Mouse (Mus musculus) thymus, postnatal 4 days (tissue): Measurements from ENCODE around the gene Brinp2.

Experiments
- DNase-seq: peaks from one replicate; pipeline ENCODE4 v3.0.0; 2021

Gene Brinp2

GRCm38 (mm10) chr1:158285198-158285597 lies 70.9 kb downstream of the Brinp2 start:
- DNase-seq = no peak

GRCm38 (mm10) chr1:158283869-158284268 lies 72.3 kb downstream of the Brinp2 start:
- DNase-seq = no peak

- no peak for DNase-seq
Observed at GRCm38 (mm10) chr1:158272058-158272457, 84.1 kb downstream of the Brinp2 start.

- DNase-seq = peak; percentile 15
Observed at GRCm38 (mm10) chr1:158267020-158267571, 89.0 kb downstream of the Brinp2 start.

- no peak for DNase-seq
Observed at GRCm38 (mm10) chr1:158266293-158267019, 89.7 kb downstream of the Brinp2 start.

GRCm38 (mm10) chr1:158259516-158260235 lies 96.5 kb downstream of the Brinp2 start:
- no peak for DNase-seq

GRCm38 (mm10) chr1:158258685-158259292 lies 97.3 kb downstream of the Brinp2 start:
- DNase-seq = no peak

GRCm38 (mm10) chr1:158255912-158256680 lies 100.0 kb downstream of the Brinp2 start:
- DNase-seq = no peak

GRCm38 (mm10) chr1:158252682-158253222 lies 103.4 kb downstream of the Brinp2 start:
- DNase-seq = no peak

- DNase-seq = no peak
Observed at GRCm38 (mm10) chr1:158248266-158248665, 107.9 kb downstream of the Brinp2 start.

GRCm38 (mm10) chr1:158246476-158247153 lies 109.5 kb downstream of the Brinp2 start:
- DNase-seq = no peak

GRCm38 (mm10) chr1:158245486-158245885 lies 110.6 kb downstream of the Brinp2 start:
- DNase-seq = no peak

- DNase-seq = no peak
Observed at GRCm38 (mm10) chr1:158244016-158244415, 112.1 kb downstream of the Brinp2 start.

- no peak for DNase-seq
Observed at GRCm38 (mm10) chr1:158241848-158242556, 114.1 kb downstream of the Brinp2 start.

GRCm38 (mm10) chr1:158239841-158240240 lies 116.3 kb downstream of the Brinp2 start:
- no peak for DNase-seq

GRCm38 (mm10) chr1:158238722-158239121 lies 117.4 kb downstream of the Brinp2 start:
- DNase-seq = no peak

GRCm38 (mm10) chr1:158228687-158229224 lies 127.4 kb downstream of the Brinp2 start:
- DNase-seq = no peak

- DNase-seq = no peak
Observed at GRCm38 (mm10) chr1:158227239-158227638, 128.9 kb downstream of the Brinp2 start.

GRCm38 (mm10) chr1:158226689-158227088 lies 129.4 kb downstream of the Brinp2 start:
- no peak for DNase-seq

- DNase-seq = no peak
Observed at GRCm38 (mm10) chr1:158221048-158221447, 135.1 kb downstream of the Brinp2 start.

- DNase-seq = no peak
Observed at GRCm38 (mm10) chr1:158220148-158220547, 136.0 kb downstream of the Brinp2 start.
